Mouse (Mus musculus) MN1 (cell line): Measurements from ENCODE around the gene Unc80.

Experiments used
- DNase-seq: peaks from one replicate; pipeline ENCODE4 v3.0.0-alpha.2; 2016; ENCODE audit warnings: low spot score

Gene Unc80

GRCm38 (mm10) chr1:66712859-66713258 is 244.7 kb downstream of the Unc80 start:
- no peak for DNase-seq

- DNase-seq, result no peak
Observed at GRCm38 (mm10) chr1:66730581-66730980, 262.4 kb downstream of the Unc80 start.
